Mouse (Mus musculus) myocyte (in vitro differentiated cells): Measurements from ENCODE around the gene Neu1. TPM values are rescaled to one million over a fixed set of nuclear protein-coding genes. Genes with fewer than 3 reads are reported as not detected.

Experiments used
- H3K27me3 ChIP-seq: one replicate; pipeline ENCODE4 v1.6.1; 2011; ENCODE audit not compliant: control insufficient read depth, insufficient read depth, insufficient read length
- H3K36me3 ChIP-seq: one replicate; pipeline ENCODE4 v1.6.1; 2011; ENCODE audit not compliant: control insufficient read depth, insufficient read depth
- H3K4me2 ChIP-seq: one replicate; pipeline ENCODE4 v1.6.1; 2011; ENCODE audit warnings: low read depth, control low read depth
- H3K4me3 ChIP-seq: one replicate; pipeline ENCODE4 v1.5.1; 2011; ENCODE audit warnings: mild to moderate bottlenecking, control low read depth, moderate library complexity
- H3K79me2 ChIP-seq: one replicate; pipeline ENCODE4 v1.6.1; 2011; ENCODE audit not compliant: control insufficient read depth, insufficient read depth
- H3ac ChIP-seq: one replicate; pipeline ENCODE4 v1.6.1; 2011; ENCODE audit not compliant: control insufficient read depth, insufficient read length
- CEBPB ChIP-seq: IDR thresholded peaks from 2 replicates; pipeline ENCODE4 v1.6.1; 2011; ENCODE audit warnings: mild to moderate bottlenecking, moderate library complexity; ENCODE audit not compliant: poor library complexity, insufficient read depth, severe bottlenecking
- E2F4 ChIP-seq: IDR thresholded peaks from one replicate; pipeline ENCODE4 v1.6.1; 2011; ENCODE audit warnings: mild to moderate bottlenecking, control low read depth, moderate library complexity; ENCODE audit not compliant: insufficient read depth
- MYOD1 ChIP-seq, 3 experiments: IDR thresholded peaks; one replicate each; pipeline ENCODE4 v1.6.1; 2011; ENCODE audit warnings: control low read depth in 2 of 3, low read depth in 2 of 3, mild to moderate bottlenecking in 2 of 3, moderate library complexity in 1 of 3; ENCODE audit not compliant: insufficient read length in 2 of 3, control insufficient read depth in 1 of 3
- MYOG ChIP-seq, 3 experiments: IDR thresholded peaks; one replicate each; pipeline ENCODE4 v1.6.1; 2011; ENCODE audit warnings: control low read depth in 2 of 3, low read depth in 2 of 3, mild to moderate bottlenecking in 2 of 3; ENCODE audit not compliant: insufficient read length in 2 of 3, control insufficient read depth in 1 of 3, insufficient read depth in 1 of 3
- POLR2A ChIP-seq: IDR thresholded peaks from one replicate; pipeline ENCODE4 v1.6.1; 2011; ENCODE audit warnings: low read depth, mild to moderate bottlenecking, control low read depth, moderate library complexity; ENCODE audit not compliant: insufficient read length
- POLR2AphosphoS2 ChIP-seq: IDR thresholded peaks from one replicate; pipeline ENCODE4 v1.6.1; 2011; ENCODE audit warnings: low read depth, control low read depth; ENCODE audit not compliant: insufficient read length
- REST ChIP-seq: IDR thresholded peaks from one replicate; pipeline ENCODE4 v1.6.1; 2011; ENCODE audit warnings: mild to moderate bottlenecking, control low read depth, moderate library complexity; ENCODE audit not compliant: insufficient read depth, insufficient read length
- SRF ChIP-seq: IDR thresholded peaks from one replicate; pipeline ENCODE4 v1.6.1; 2011; ENCODE audit warnings: low read depth; ENCODE audit not compliant: control insufficient read depth, insufficient read length
- TCF12 ChIP-seq: IDR thresholded peaks from one replicate; pipeline ENCODE4 v1.6.1; 2011; ENCODE audit warnings: mild to moderate bottlenecking, control low read depth; ENCODE audit not compliant: poor library complexity, insufficient read depth, severe bottlenecking
- TCF3 ChIP-seq: IDR thresholded peaks from one replicate; pipeline ENCODE4 v1.6.1; 2011; ENCODE audit warnings: low read depth, control low read depth; ENCODE audit not compliant: insufficient read length
- USF1 ChIP-seq: IDR thresholded peaks from one replicate; pipeline ENCODE4 v1.6.1; 2011; ENCODE audit warnings: low read depth, mild to moderate bottlenecking, control low read depth, moderate library complexity
- polyA plus RNA-seq: library from polyadenylated mRNA; unstranded; fragments of >200 nt; fragmentation: generic; extraction: Trizol; gene quantifications from one replicate; pipeline ENCODE4 v1.2.1, GENCODE M21; 2012; ENCODE audit warnings: missing spikeins

Gene Neu1
- polyA plus RNA-seq, 1 experiment, result 30.1 TPM

DNA sequence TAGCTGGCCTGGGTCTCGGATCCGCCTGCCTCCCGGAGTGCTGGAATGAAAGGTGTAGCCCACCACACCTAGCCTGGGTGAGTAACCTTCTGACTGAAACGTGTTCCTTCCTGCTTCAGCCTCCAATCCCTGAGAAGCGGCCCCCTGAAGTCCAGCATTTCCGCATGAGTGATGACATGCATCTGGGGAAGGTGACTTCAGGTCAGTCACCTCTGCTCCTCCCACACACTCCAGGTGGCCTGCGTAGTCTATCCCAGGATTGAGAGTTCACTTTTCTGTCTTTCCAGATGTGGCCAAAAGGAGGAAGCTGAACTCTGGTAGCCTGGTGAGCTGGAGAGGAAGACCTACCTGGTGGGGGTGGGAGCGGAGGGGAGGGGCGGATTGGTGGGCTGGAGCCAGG is 28.2 kb upstream of the Neu1 start:
- Histone ChIP-seq H3K27me3 (no peaks in the 10 kb centered on the region), H3K79me2 (peaks cover 28% of the 10 kb centered on the region), H3K36me3 (peaks cover 5% of the 10 kb centered on the region), H3ac (no peak overlapping the region), H3K4me2 (no peak overlapping the region), H3K4me3 (no peak overlapping the region)
- no peak for TF ChIP-seq E2F4
- TF ChIP-seq MYOD1 (IDR thresholded peaks at IDR 0.05; ENCODE audit: control insufficient read depth in 1 of 3, insufficient read length in 2 of 3, low read depth in 2 of 3), result no peak
- TF ChIP-seq MYOG (IDR thresholded peaks at IDR 0.05; ENCODE audit: control insufficient read depth in 1 of 3, insufficient read depth in 1 of 3, insufficient read length in 2 of 3, low read depth in 2 of 3), result no peak
- no peak for TF ChIP-seq TCF3

- Histone ChIP-seq H3ac (no peak overlapping the region), H3K36me3 (peaks cover 22% of the 10 kb centered on the region), H3K79me2 (no peaks in the 10 kb centered on the region), H3K4me2 (no peak overlapping the region), H3K4me3 (no peak overlapping the region), H3K27me3 (no peaks in the 10 kb centered on the region)
- TF ChIP-seq SRF (no peak), CEBPB (no peak), TCF12 (no peak), POLR2A (peak; percentile 3), TCF3 (no peak), REST (no peak)
Measured at GRCm38 (mm10) chr17:34910982-34911381, 20.1 kb upstream of the Neu1 start.

- Histone ChIP-seq H3K4me3 (no peak overlapping the region), H3ac (no peak overlapping the region), H3K4me2 (no peak overlapping the region), H3K79me2 (no peaks in the 10 kb centered on the region), H3K36me3 (peaks cover 22% of the 10 kb centered on the region), H3K27me3 (no peaks in the 10 kb centered on the region)
- no peak for TF ChIP-seq TCF3
- TF ChIP-seq MYOD1 (IDR thresholded peaks at IDR 0.05; ENCODE audit: control insufficient read depth in 1 of 3, insufficient read length in 2 of 3, low read depth in 2 of 3), result peak in 1 of 3 experiments; percentile 38
- no peak for TF ChIP-seq REST
- peak; percentile 67 for TF ChIP-seq POLR2AphosphoS2
Measured at GRCm38 (mm10) chr17:34911945-34912351, 19.1 kb upstream of the Neu1 start.

DNA sequence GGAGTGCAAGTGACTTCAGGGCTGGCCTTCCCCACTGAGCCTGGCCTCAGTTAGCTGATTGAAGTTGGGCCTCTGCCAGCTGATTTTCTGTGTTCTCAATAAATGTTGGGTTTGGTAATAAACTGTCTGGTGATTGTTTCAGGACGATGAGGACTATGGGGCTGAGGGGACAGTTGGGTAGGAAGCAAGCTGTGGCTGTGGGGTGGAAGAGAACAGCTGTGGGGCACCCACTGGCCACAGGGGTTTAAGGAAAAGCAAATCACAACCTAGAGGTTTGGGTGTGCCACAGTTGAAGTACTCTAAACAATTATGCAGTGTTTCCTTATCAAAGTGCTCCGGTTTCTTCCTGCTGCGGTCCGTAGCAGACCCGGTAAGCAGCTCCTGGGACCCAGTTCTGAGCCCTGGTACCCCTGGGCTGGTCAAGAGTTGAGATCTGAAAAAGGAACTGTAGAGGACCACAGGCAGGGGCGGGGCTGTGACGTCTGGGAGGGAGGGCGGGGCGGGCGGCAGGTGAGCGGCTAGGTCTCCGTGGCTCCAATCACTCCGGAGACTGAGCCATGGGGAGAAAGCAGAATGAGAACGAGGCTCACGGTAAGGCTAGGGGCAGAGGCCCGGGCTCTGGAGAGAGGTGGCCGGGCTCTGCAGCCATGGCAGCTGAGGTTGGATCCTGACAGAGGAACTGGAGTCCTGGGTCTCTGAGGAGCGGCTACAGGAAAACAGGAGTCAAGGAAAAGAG is 17.0 kb upstream of the Neu1 start, which contains the start of gene Slc44a4:
Gene Slc44a4, plus strand, starts transcription at position 537 of the 736 bp plus-strand sequence.
- Histone ChIP-seq H3K4me3 (no peak within 1 kb of the TSS), H3K4me2 (peak within 1 kb of the TSS; percentile 50), H3K79me2 (no peaks in the 10 kb centered on the region), H3K27me3 (no peaks in the 10 kb centered on the region), H3K36me3 (peaks cover 14% of the 10 kb centered on the region), H3ac (no peak within 1 kb of the TSS)
- no peak for TF ChIP-seq SRF
- no peak for TF ChIP-seq POLR2AphosphoS2
- TF ChIP-seq POLR2A, result no peak
- TF ChIP-seq CEBPB, result no peak
- TF ChIP-seq E2F4, result no peak
- TF ChIP-seq MYOG (IDR thresholded peaks at IDR 0.05; ENCODE audit: control insufficient read depth in 1 of 3, insufficient read depth in 1 of 3, insufficient read length in 2 of 3, low read depth in 2 of 3), result peak in 2 of 3 experiments; percentile 39 to 70
- TF ChIP-seq MYOD1 (IDR thresholded peaks at IDR 0.05; ENCODE audit: control insufficient read depth in 1 of 3, insufficient read length in 2 of 3, low read depth in 2 of 3), result peak in 1 of 3 experiments; percentile 53
- TF ChIP-seq TCF3, result no peak
- no peak for TF ChIP-seq REST

- Histone ChIP-seq H3K4me2 (peak overlapping the region; percentile 50), H3ac (no peak overlapping the region), H3K27me3 (no peaks in the 10 kb centered on the region), H3K79me2 (no peaks in the 10 kb centered on the region), H3K36me3 (peaks cover 11% of the 10 kb centered on the region), H3K4me3 (no peak overlapping the region)
- TF ChIP-seq TCF12 (no peak), USF1 (no peak), TCF3 (no peak), REST (no peak), MYOD1 (IDR thresholded peaks at IDR 0.05; ENCODE audit: control insufficient read depth in 1 of 3, insufficient read length in 2 of 3, low read depth in 2 of 3) (peak in 1 of 3 experiments; percentile 46), POLR2AphosphoS2 (no peak), CEBPB (no peak), SRF (no peak), POLR2A (no peak), MYOG (IDR thresholded peaks at IDR 0.05; ENCODE audit: control insufficient read depth in 1 of 3, insufficient read depth in 1 of 3, insufficient read length in 2 of 3, low read depth in 2 of 3) (peak in 2 of 3 experiments; percentile 36 to 72), E2F4 (no peak)
Measured at GRCm38 (mm10) chr17:34915410-34915831, 15.6 kb upstream of the Neu1 start.
